ENCODE assay signal across 26 mouse cellular contexts in genomic region chr10:21242471-21243231, GRCm38 (mm10). TPM values are rescaled to one million over a fixed set of nuclear protein-coding genes. Genes with fewer than 3 reads are reported as not detected.
DNase-seq lines count a peak whose midpoint lies in the region; ATAC-seq lines count a peak whose summit lies in the region.
"Had no signal": no experiment of that assay in that cellular context is flagged by ENCODE, and none has a peak within 500 bp of the region (broad histone marks: within the 10 kb centered on the region; RNA-seq: fewer than 3 reads in every experiment).

No protein-coding gene starts in this region.

- ATAC-seq in liver, embryonic 13.5 days (ENCODE audit: low read depth), result no peak
- ATAC-seq in liver, embryonic 16.5 days (ENCODE audit: low read depth), result no peak
- ATAC-seq: activated CD4-positive, CD25-positive, alpha-beta regulatory T cell, adult 4 months; forebrain, embryonic 14.5 days; forebrain, postnatal 0 days; hindbrain, embryonic 16.5 days had no signal

- H3K4me2 ChIP-seq in liver, embryonic 13.5 days, result peak overlapping the region; percentile 52
- no peak overlapping the region for H3K4me2 ChIP-seq in liver, embryonic 16.5 days (ENCODE audit: low read depth, low read length)
- H3K4me2 ChIP-seq: embryonic facial prominence, embryonic 12.5 days; embryonic facial prominence, embryonic 15.5 days; heart, embryonic 11.5 days; hindbrain, embryonic 13.5 days had no signal

- peaks cover 60% of the 10 kb centered on the region for H3K4me1 ChIP-seq in liver, embryonic 13.5 days (replicated peaks)
- H3K4me1 ChIP-seq in liver, embryonic 16.5 days (ENCODE audit: control insufficient read depth, low read depth, low read length), result peaks cover 20% of the 10 kb centered on the region
- H3K4me1 ChIP-seq: embryonic facial prominence, embryonic 12.5 days; embryonic facial prominence, embryonic 15.5 days; hindbrain, embryonic 10.5 days; hindbrain, embryonic 13.5 days had no signal

- H3K9ac ChIP-seq in liver, embryonic 13.5 days, result peak overlapping the region; percentile 49
- H3K9ac ChIP-seq in liver, embryonic 16.5 days (ENCODE audit: low read depth, low read length), result no peak overlapping the region
- H3K9ac ChIP-seq: embryonic facial prominence, embryonic 12.5 days; embryonic facial prominence, embryonic 15.5 days; forebrain, postnatal 0 days; hindbrain, embryonic 13.5 days had no signal

- H3K9me3 ChIP-seq in liver, embryonic 13.5 days (replicated peaks), result no peaks in the 10 kb centered on the region
- H3K9me3 ChIP-seq in liver, embryonic 16.5 days (replicated peaks; ENCODE audit: control insufficient read depth, low read length), result no peaks in the 10 kb centered on the region
- H3K9me3 ChIP-seq: embryonic facial prominence, embryonic 12.5 days; embryonic facial prominence, embryonic 15.5 days; hindbrain, embryonic 10.5 days; hindbrain, embryonic 13.5 days had no signal

- no peaks in the 10 kb centered on the region for H3K36me3 ChIP-seq in liver, embryonic 13.5 days
- no peaks in the 10 kb centered on the region for H3K36me3 ChIP-seq in liver, embryonic 16.5 days (ENCODE audit: control insufficient read depth, insufficient read depth)
- H3K36me3 ChIP-seq: embryonic facial prominence, embryonic 12.5 days; embryonic facial prominence, embryonic 15.5 days; hindbrain, embryonic 10.5 days; hindbrain, embryonic 13.5 days had no signal

- H3K4me3 ChIP-seq in liver, embryonic 13.5 days (replicated peaks), result no peak overlapping the region; the same call in 1 of the 2 replicates
- H3K4me3 ChIP-seq in liver, embryonic 16.5 days (ENCODE audit: low read depth, low read length), result no peak overlapping the region
- H3K4me3 ChIP-seq: embryonic facial prominence, embryonic 12.5 days; embryonic facial prominence, embryonic 15.5 days; gastrocnemius, adult 2 months; hindbrain, embryonic 10.5 days; hindbrain, embryonic 13.5 days had no signal

- peak; percentile 9 for DNase-seq in thymus, postnatal 4 days
- DNase-seq in thymus, postnatal 25 days, result no peak
- no peak for DNase-seq in liver, embryonic 13.5 days
- DNase-seq in adrenal gland, postnatal 14 days, result no peak
- DNase-seq in right cerebral cortex, postnatal 4 days, result no peak
- no peak for DNase-seq in cerebellum, postnatal 14 days
- DNase-seq: adrenal gland, adult 8-10 months; adrenal gland, postnatal 36 days; B cell, adult 2 months; cerebellum, adult 18-20 months; cerebellum, adult 9-10 months; cerebellum, postnatal 25 days; forebrain, postnatal 0 days; gastrocnemius, adult 2 months; gastrocnemius, postnatal 36 days; heart, postnatal 36 days had no signal

- WGBS in liver, embryonic 13.5 days (ENCODE audit: insufficient replicate concordance), result 79% methylated on average over 16 of the region's 16 CpGs
- WGBS in liver, embryonic 16.5 days (ENCODE audit: insufficient replicate concordance), result 76% methylated on average over 16 of the region's 16 CpGs

- H3K27ac ChIP-seq in liver, embryonic 13.5 days, result peak overlapping the region; percentile 88
- peak overlapping the region; percentile 60; the same call in 1 of the 2 replicates for H3K27ac ChIP-seq in liver, embryonic 16.5 days (ENCODE audit: low read length)
- H3K27ac ChIP-seq: embryonic facial prominence, embryonic 12.5 days; embryonic facial prominence, embryonic 15.5 days; gastrocnemius, adult 2 months; hindbrain, embryonic 10.5 days; hindbrain, embryonic 13.5 days had no signal

- no peaks in the 10 kb centered on the region for H3K27me3 ChIP-seq in liver, embryonic 13.5 days
- no peaks in the 10 kb centered on the region for H3K27me3 ChIP-seq in liver, embryonic 16.5 days (ENCODE audit: control insufficient read depth, insufficient read depth, low read depth, low read length)
- H3K27me3 ChIP-seq: CH12.LX; embryonic facial prominence, embryonic 12.5 days; embryonic facial prominence, embryonic 15.5 days; hindbrain, embryonic 13.5 days had no signal

RNA-seq across cellular contexts. Expression of gene Hbs1l, which starts 53.1 kb away (rescaled TPM):
- polyA plus RNA-seq in liver, embryonic 13.5 days (2015; fragmentation: Nextera tagmentation; extraction: Ambion mirVana), result 67.3 and 81.0 TPM in 2 replicates
- 58.7 and 63.2 TPM in 2 replicates for polyA plus RNA-seq in liver, embryonic 16.5 days (2015; fragmentation: Nextera tagmentation; extraction: Ambion mirVana)
- total RNA-seq in adrenal gland, postnatal 14 days (2021), result 66.1 and 67.0 TPM in 2 replicates
